Mouse (Mus musculus): ENCODE data around the gene Filip1l.

The Filip1l gene

GRCm38 (mm10) chr16:57396249-57396648 is 43.4 kb downstream of the Filip1l start:
- no peak for DNase-seq (ENCODE audit: low spot score)

DNA sequence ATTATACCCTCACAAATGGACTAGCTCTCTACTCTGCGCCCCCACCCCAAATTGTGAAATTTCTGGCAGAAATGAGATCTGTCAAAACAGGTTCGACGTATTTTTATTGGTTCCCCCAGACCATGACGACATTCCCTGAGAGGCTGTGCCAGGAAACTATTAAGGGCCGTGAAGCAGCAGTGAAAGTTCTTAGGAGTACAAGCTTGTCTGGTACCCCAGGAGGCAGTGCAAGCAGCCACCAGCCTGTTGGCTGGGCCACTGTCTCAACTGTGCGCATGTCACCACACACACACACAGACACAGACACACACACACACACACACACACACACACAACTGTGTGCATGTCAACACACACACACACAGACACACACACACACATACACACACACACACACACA is 45.0 kb downstream of the Filip1l start:
- no peak for DNase-seq (ENCODE audit: low spot score)

- DNase-seq (ENCODE audit: low spot score) = peak; percentile 88
These were observed 45.7 kb downstream of the Filip1l start for GRCm38 (mm10) chr16:57398387-57399214.

DNA sequence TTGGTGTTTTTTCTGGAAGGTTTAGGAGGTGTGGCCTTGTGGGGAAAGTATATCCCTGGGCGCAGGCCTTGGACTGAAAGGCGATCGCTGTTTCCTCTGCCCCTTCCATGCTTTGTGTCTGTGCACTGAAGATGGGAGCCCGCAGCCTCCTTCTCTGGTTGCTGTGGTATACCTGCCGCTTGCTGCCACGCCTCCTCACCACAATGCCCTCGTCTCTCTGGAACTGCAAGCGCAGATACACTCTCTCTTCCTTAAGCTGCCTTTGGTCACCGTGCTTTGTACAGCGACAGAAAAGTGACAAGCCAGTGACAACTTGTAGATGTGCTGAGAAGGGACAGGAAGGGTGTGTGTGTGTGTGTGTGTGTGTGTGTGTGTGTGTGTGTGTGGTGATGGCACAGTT is 46.7 kb downstream of the Filip1l start:
- no peak for DNase-seq (ENCODE audit: low spot score)

- DNase-seq (ENCODE audit: low spot score) = no peak
These were observed 48.8 kb downstream of the Filip1l start for GRCm38 (mm10) chr16:57401702-57402101.

DNA sequence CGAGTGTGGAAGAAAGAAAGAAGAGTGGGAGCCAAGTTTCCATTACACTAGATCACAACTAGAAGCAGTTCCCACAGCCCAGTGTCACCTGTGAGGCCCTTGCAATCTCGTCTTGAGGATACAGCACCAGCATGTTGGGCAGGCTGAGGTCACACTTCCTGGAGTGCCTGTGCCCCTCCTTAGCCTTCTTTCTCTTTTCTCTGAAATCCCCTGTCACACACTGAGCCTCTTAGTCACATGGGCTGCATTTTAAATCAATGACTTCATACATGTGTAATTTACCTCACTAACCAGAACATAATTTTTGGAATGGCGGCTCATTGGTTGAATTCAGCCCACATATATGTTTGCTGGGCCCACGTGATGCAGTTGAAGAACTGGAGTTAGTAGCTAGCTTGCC is 50.0 kb downstream of the Filip1l start:
- no peak for DNase-seq (ENCODE audit: low spot score)

GRCm38 (mm10) chr16:57403825-57404224 is 50.9 kb downstream of the Filip1l start:
- no peak for DNase-seq (ENCODE audit: low spot score)

GRCm38 (mm10) chr16:57412766-57413165 is 59.9 kb downstream of the Filip1l start:
- no peak for DNase-seq (ENCODE audit: low spot score)

- no peak for DNase-seq (ENCODE audit: low spot score)
These were observed 63.2 kb downstream of the Filip1l start for GRCm38 (mm10) chr16:57416049-57416448.

DNA sequence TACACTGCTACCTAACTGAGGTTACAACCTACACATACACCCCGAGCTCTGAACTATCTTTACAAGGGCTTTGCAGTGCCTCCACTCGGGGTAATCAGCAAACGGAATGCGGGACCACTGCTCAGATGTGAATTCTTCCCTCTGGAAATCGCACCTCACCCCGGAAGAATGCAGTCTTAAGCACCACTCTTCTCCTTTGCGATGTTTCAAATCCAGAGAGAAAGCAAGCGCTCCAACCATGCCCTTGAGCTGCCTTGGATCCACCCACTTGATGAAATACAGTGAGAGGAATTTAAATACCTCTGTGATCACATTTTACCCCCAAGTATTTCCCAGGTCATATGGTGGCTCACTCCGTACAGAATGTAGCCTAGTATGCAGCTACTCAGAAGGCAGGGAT is 64.1 kb downstream of the Filip1l start:
- DNase-seq (ENCODE audit: low spot score) = no peak

GRCm38 (mm10) chr16:57417955-57418354 is 65.1 kb downstream of the Filip1l start:
- DNase-seq (ENCODE audit: low spot score) = no peak

- DNase-seq (ENCODE audit: low spot score) = no peak
These were observed 66.4 kb downstream of the Filip1l start for GRCm38 (mm10) chr16:57419332-57419731.

DNA sequence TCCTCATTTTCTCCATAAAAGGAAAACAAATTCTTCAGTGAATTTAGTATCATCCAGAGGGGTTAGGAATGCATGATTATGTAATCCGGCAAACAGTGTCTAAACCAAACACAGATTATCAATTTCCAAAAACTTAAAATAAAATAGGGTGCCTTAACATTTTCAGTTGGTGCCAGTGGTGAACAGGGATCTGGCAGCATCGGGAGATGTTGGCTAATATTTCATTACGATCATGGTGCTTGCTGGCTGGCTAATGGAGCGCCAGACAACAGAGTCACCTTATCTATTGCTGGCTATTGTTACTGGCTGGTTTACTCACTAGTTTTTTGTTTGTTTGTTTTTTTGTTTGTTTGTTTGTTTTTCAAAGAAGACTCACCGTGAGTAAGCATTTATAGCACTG is 67.0 kb downstream of the Filip1l start:
- no peak for DNase-seq (ENCODE audit: low spot score)

DNA sequence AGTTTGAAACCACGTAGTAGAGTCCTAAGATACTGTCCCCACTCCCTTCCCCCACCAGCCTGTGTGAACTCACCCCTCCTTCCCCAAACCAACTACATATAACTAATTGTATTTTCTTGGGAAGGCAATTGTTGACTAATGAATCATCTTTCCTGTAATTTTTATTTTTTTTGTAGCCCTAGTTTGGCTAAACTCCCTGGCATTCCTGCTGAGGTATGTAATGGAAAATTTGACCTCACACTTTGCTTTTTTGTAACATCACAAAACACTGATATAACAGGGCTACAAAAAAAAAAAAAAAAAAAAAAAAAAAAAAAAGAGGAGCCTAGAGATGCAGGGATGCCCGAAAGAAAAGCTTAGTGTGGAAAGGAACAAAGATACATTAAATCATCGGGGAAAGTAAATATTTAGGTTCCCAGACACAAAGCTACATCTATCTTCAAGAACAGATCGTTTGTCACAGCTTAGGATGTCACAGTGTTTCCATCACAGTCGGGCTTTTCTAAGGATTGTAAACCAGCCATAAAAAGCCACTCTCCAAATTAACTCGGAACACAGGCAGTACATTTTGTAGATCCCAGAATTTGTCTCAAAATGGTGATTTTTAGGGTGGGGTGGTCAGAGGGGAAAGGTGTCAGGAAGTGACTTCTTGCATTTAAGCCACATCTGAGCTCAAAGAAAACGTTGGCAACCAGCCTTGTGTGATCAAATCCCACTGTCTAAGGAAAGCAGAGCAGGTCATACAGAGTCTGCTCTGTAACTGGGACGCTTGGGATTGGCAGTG is 68.1 kb downstream of the Filip1l start:
- DNase-seq (ENCODE audit: low spot score) = no peak

DNA sequence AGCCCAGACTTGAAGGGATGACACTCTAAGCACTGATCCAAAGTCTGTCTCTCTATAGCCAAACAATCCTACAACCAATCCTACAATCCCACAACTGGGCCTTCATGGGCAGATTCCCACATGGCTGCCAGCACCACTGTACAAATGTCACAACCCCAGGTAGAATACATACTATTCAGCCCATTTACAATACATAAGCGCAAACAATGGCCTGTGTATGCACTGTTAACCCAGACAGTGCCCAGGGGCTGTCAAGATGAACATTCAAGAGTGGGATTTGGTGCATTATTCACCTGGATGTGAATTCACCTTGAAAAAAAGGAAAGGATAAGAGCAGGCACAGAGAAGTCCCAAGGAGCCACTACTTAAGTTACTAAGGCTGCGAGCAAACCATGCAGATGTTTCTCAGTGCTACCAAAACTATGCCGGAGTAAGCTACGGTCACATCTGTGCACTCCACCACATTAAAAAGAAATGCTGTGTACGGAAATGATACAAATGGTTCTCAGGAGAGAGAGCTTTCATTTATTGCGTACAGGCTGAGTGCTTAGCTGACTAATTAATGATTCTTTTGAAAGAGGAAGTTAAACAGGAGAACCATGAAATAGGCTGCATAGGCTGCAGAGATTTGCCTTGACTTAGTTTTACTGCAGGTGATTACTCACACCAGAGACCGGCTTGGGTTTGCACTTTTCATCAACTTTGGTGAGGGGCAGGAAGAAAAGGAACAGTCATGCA is 69.0 kb downstream of the Filip1l start:
- no peak for DNase-seq (ENCODE audit: low spot score)

DNA sequence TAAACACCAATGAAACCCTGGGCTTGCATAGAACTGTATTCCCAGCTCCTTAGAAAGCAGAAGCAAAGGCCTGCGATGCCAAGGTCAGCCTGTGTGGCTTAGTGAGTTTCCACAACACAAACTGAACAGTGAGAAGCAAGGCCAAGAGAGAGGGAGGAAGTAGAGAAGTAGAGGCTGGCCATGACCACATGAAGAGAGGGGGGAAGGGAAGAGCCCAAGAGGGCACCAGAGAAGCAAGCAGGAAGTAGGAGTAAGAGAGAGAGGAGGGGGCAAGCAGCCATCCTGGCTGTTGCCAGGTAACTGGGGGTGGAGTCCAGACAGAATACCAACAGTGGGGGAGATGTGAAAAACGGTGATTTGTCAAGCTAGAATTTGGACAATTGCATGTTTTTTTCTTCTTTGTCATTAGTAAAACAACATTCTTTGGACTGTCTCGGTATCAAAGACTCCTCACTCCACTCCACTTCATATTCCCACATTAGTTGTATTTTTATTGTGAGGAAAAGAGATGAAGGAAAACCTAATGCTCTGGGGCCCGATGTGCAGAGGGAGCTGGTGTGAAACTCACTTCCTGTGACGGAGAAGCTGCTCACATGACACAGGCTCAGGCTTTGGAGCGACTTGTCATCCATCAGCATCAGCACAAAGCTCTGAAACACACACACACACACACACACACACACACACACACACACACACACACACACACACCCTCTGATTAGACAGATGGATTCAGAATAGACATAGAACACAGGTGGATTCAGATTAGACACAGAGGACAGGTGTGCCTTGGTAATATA is 70.3 kb downstream of the Filip1l start:
- no peak for DNase-seq (ENCODE audit: low spot score)

DNA sequence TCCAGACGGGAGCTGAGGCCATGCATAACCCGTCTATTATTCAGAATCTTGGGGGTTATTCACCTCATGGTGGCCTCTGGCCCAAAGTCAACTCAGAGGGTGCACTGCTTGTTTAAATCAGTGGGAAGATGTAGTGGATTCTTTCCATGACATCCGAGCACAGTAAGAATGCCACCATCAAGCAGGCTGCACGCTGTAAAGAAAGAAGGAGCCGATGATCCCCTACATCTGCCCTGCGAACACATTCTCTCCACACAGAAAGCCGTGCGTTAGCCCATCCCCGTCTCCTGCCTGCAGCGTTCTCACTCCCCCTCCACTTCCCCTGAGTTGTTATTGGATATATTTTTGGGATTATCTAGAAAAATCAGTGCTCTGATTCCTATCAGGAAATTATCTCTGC is 73.8 kb downstream of the Filip1l start:
- DNase-seq (ENCODE audit: low spot score) = no peak

- DNase-seq (ENCODE audit: low spot score) = no peak
These were observed 74.8 kb downstream of the Filip1l start for GRCm38 (mm10) chr16:57427516-57428285.

DNA sequence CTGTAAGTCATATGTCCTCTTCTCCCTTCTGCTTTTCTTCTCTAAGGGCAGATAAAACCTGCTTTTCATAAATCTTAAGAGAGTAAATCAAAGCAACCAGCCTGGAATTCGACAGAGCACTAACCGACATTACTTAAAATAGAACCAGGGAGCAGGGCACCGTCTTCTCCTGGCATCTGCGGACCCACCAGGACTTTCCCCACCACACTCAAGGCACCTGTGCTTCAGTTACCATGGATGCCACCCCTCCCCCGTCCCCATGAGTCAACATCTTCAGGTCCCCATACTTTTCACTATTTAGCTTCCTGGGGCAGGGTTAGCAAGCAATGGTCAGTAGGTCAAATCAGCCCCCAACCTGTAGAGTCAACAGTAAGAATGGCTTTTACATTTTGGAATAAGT is 76.1 kb downstream of the Filip1l start:
- DNase-seq (ENCODE audit: low spot score) = no peak

GRCm38 (mm10) chr16:57431294-57431693 is 78.4 kb downstream of the Filip1l start:
- DNase-seq (ENCODE audit: low spot score) = no peak

GRCm38 (mm10) chr16:57433173-57433572 is 80.3 kb downstream of the Filip1l start:
- DNase-seq (ENCODE audit: low spot score) = no peak

Measured in embryo, embryonic 10.5 days (tissue).